Mouse (Mus musculus): ENCODE data around the gene Mettl7a1. TPM values are rescaled to one million over a fixed set of nuclear protein-coding genes. Genes with fewer than 3 reads are reported as not detected.
"Not testable (repeated sequence)": the region's sequence is repeated elsewhere in the genome, so short reads cannot be mapped to it uniquely, and the experiment has no call there.

Gene Mettl7a1
- polyA plus RNA-seq, 2 experiments = 4.7 to 22.9 TPM

DNA sequence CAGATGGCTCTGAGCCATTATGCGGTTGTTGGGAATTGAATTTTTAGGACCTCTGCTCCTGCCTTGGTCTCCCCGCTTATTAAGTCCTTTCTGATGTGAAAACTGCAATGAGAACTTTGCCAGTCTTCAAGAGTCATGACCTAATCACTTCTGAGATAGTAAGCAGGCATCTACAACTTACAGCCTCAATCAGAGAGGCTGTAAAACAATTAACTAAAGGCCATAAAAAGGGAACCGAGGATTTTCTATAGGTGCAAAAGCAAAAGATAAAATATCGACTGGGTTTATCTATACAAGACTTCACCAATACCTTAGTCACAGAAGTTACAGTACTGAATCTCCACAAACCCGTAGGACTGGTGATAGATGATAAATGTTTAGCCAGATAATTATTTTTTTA, 51.9 kb downstream of the Mettl7a1 start:
- DNase-seq (ENCODE audit: low read depth in 3 of 3, low spot score in 3 of 3) (no peak), ATAC-seq (ENCODE audit: insufficient read depth) (no peak)
- Histone ChIP-seq H3K4me1 (replicated peaks; ENCODE audit: control insufficient read depth in 2 of 2, insufficient read depth in 2 of 2, low read length in 1 of 2) (no peaks in the 10 kb centered on the region; a peak in 1 of 4 replicates), H3K4me3 (ENCODE audit: insufficient read depth in 1 of 2, low read depth in 2 of 2, low read length in 2 of 2) (no peak overlapping the region), H3K4me2 (ENCODE audit: low read depth) (no peak overlapping the region), H3K9ac (replicated peaks) (no peak overlapping the region), H3K27ac (no peak overlapping the region), H3K27me3 (ENCODE audit: control insufficient read depth, insufficient read depth, low read length) (no peaks in the 10 kb centered on the region), H3K36me3 (replicated peaks; ENCODE audit: control insufficient read depth, insufficient read depth, low read depth) (no peaks in the 10 kb centered on the region), H3K9me3 (ENCODE audit: control insufficient read depth, low read length) (no peaks in the 10 kb centered on the region)
- WGBS (ENCODE audit: insufficient replicate concordance) = 52% methylated on average over 5 of the region's 5 CpGs
- TF ChIP-seq EP300 (IDR thresholded peaks at IDR 0.05; ENCODE audit: low read depth) = no peak
- no peak for TF ChIP-seq CTCF (IDR thresholded peaks at IDR 0.05; ENCODE audit: low read depth)

DNA sequence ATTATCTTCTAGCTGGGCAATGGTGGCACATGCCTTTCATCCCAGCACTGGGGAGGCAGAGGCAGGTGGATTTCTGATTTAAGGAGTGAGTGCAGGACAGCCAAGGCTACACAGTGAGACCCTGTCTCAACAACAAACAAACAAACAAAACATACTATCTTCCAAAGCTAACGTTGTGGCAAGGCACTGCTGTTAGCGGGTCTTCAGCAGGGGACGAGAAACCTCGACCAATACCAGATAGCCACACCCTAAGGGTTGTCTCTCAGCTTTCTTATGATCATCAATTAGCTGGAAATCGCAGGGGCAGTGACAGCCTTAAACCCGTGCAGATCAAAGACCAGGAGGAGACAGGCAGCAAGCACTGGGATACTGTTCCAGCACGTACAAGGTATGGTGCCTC, 60.3 kb downstream of the Mettl7a1 start, which contains the start of gene Higd1c:
Higd1c (plus strand) TSS at position 301 of the 400 bp plus-strand sequence.
- H3K4me1 ChIP-seq (replicated peaks; ENCODE audit: control insufficient read depth in 2 of 2, insufficient read depth in 2 of 2, low read length in 1 of 2) = no peaks in the 10 kb centered on the region
- H3K27ac ChIP-seq = no peak within 1 kb of the TSS
- no peak within 1 kb of the TSS for H3K9ac ChIP-seq (replicated peaks)
- no peaks in the 10 kb centered on the region for H3K36me3 ChIP-seq (replicated peaks; ENCODE audit: control insufficient read depth, insufficient read depth, low read depth)
- H3K4me2 ChIP-seq (ENCODE audit: low read depth) = no peak within 1 kb of the TSS
- H3K4me3 ChIP-seq (ENCODE audit: insufficient read depth in 1 of 2, low read depth in 2 of 2, low read length in 2 of 2) = no peak within 1 kb of the TSS
- WGBS (ENCODE audit: insufficient replicate concordance) = 52% methylated on average over 7 of the region's 7 CpGs
- ATAC-seq (ENCODE audit: insufficient read depth) = no peak
- no peaks in the 10 kb centered on the region for H3K9me3 ChIP-seq (ENCODE audit: control insufficient read depth, low read length)
- TF ChIP-seq EP300 (IDR thresholded peaks at IDR 0.05; ENCODE audit: low read depth) (no peak), CTCF (IDR thresholded peaks at IDR 0.05; ENCODE audit: low read depth) (no peak)
- no peaks in the 10 kb centered on the region for H3K27me3 ChIP-seq (ENCODE audit: control insufficient read depth, insufficient read depth, low read length)
- DNase-seq (ENCODE audit: low read depth in 3 of 3, low spot score in 3 of 3) = no peak

GRCm38 (mm10) chr15:100365967-100366366, 62.0 kb downstream of the Mettl7a1 start:
- H3K9ac ChIP-seq (replicated peaks); H3K4me3 ChIP-seq (ENCODE audit: insufficient read depth in 1 of 2, low read depth in 2 of 2, low read length in 2 of 2); H3K27me3 ChIP-seq (ENCODE audit: control insufficient read depth, insufficient read depth, low read length); ATAC-seq (ENCODE audit: insufficient read depth); H3K36me3 ChIP-seq (replicated peaks; ENCODE audit: control insufficient read depth, insufficient read depth, low read depth); H3K4me1 ChIP-seq (replicated peaks; ENCODE audit: control insufficient read depth in 2 of 2, insufficient read depth in 2 of 2, low read length in 1 of 2); H3K4me2 ChIP-seq (ENCODE audit: low read depth); DNase-seq (ENCODE audit: low read depth in 3 of 3, low spot score in 3 of 3); H3K9me3 ChIP-seq (ENCODE audit: control insufficient read depth, low read length); H3K27ac ChIP-seq: not testable (repeated sequence)
- WGBS (ENCODE audit: insufficient replicate concordance) = 70% methylated on average over 9 of the region's 9 CpGs

- DNase-seq (ENCODE audit: low read depth in 3 of 3, low spot score in 3 of 3) = no peak
- ATAC-seq (ENCODE audit: insufficient read depth) = no peak
- WGBS (ENCODE audit: insufficient replicate concordance) = 60% methylated on average over 7 of the region's 7 CpGs
- H3K9me3 ChIP-seq (ENCODE audit: control insufficient read depth, low read length) = no peaks in the 10 kb centered on the region
- H3K27me3 ChIP-seq (ENCODE audit: control insufficient read depth, insufficient read depth, low read length) = no peaks in the 10 kb centered on the region
- no peaks in the 10 kb centered on the region for H3K4me1 ChIP-seq (replicated peaks; ENCODE audit: control insufficient read depth in 2 of 2, insufficient read depth in 2 of 2, low read length in 1 of 2)
- H3K4me3 ChIP-seq (ENCODE audit: insufficient read depth in 1 of 2, low read depth in 2 of 2, low read length in 2 of 2) = no peak overlapping the region
- TF ChIP-seq EP300 (IDR thresholded peaks at IDR 0.05; ENCODE audit: low read depth) (no peak), CTCF (IDR thresholded peaks at IDR 0.05; ENCODE audit: low read depth) (no peak)
- H3K9ac ChIP-seq (replicated peaks) = no peak overlapping the region
- H3K27ac ChIP-seq = no peak overlapping the region
- no peaks in the 10 kb centered on the region for H3K36me3 ChIP-seq (replicated peaks; ENCODE audit: control insufficient read depth, insufficient read depth, low read depth)
- H3K4me2 ChIP-seq (ENCODE audit: low read depth) = no peak overlapping the region
These were observed 63.2 kb downstream of the Mettl7a1 start for GRCm38 (mm10) chr15:100367119-100367518.

- peak; percentile 71 for TF ChIP-seq CTCF (IDR thresholded peaks at IDR 0.05; ENCODE audit: low read depth)
- no peak for TF ChIP-seq EP300 (IDR thresholded peaks at IDR 0.05; ENCODE audit: low read depth)
- Histone ChIP-seq H3K4me1 (replicated peaks; ENCODE audit: control insufficient read depth in 2 of 2, insufficient read depth in 2 of 2, low read length in 1 of 2) (peaks cover 0 to 2% of the 10 kb centered on the region in 2 experiments; a peak in 2 of 4 replicates), H3K9ac (replicated peaks) (no peak overlapping the region), H3K9me3 (ENCODE audit: control insufficient read depth, low read length) (no peaks in the 10 kb centered on the region), H3K36me3 (replicated peaks; ENCODE audit: control insufficient read depth, insufficient read depth, low read depth) (no peaks in the 10 kb centered on the region), H3K27ac (no peak overlapping the region), H3K27me3 (ENCODE audit: control insufficient read depth, insufficient read depth, low read length) (no peaks in the 10 kb centered on the region), H3K4me2 (ENCODE audit: low read depth) (no peak overlapping the region), H3K4me3 (ENCODE audit: insufficient read depth in 1 of 2, low read depth in 2 of 2, low read length in 2 of 2) (no peak overlapping the region)
- WGBS (ENCODE audit: insufficient replicate concordance) = 23% methylated on average over 5 of the region's 5 CpGs
- no peak for ATAC-seq (ENCODE audit: insufficient read depth)
- peak in 2 of 3 experiments; percentile 39 to 49 for DNase-seq (ENCODE audit: low read depth in 3 of 3, low spot score in 3 of 3)
These were observed 71.1 kb downstream of the Mettl7a1 start for GRCm38 (mm10) chr15:100375066-100375465.
